In genomic region chr7:44568803-44569202, GRCm38 (mm10) we compare ENCODE assay signal across 30 mouse cellular contexts. TPM values are rescaled to one million over a fixed set of nuclear protein-coding genes. Genes with fewer than 3 reads are reported as not detected.
"Had no signal": no experiment of that assay in that cellular context is flagged by ENCODE, and none has a peak within 500 bp of the region (broad histone marks: within the 10 kb centered on the region; RNA-seq: fewer than 3 reads in every experiment).

No protein-coding gene starts in this region.

- H3K27ac ChIP-seq: heart, embryonic 10.5 days; hindbrain, embryonic 10.5 days; hindbrain, embryonic 12.5 days; hindbrain, embryonic 14.5 days; intestine, embryonic 15.5 days; layer of hippocampus, adult 2 months; left cerebral cortex, adult 2 months; limb, embryonic 10.5 days; limb, embryonic 12.5 days had no signal

- DNase-seq: gastrocnemius, postnatal 14 days; gastrocnemius, postnatal 36 days; heart, adult 18-20 months; heart, postnatal 10 days; heart, postnatal 4 days; kidney, adult 18-20 months; kidney, adult 8-10 months; kidney, postnatal 10 days; kidney, postnatal 25 days; kidney, postnatal 4 days; liver had no signal

- H3K4me1 ChIP-seq: heart, embryonic 10.5 days; heart, embryonic 12.5 days; hindbrain, embryonic 12.5 days; intestine, embryonic 15.5 days; limb, embryonic 10.5 days; limb, embryonic 12.5 days had no signal

- H3K9ac ChIP-seq: heart, embryonic 12.5 days; hindbrain, embryonic 12.5 days; hindbrain, embryonic 14.5 days; intestine, embryonic 15.5 days; limb, embryonic 12.5 days had no signal

- ATAC-seq: hindbrain, embryonic 16.5 days; inflammation-experienced regulatory T-cells, adult 6 months; intestine, embryonic 15.5 days; intestine, postnatal 0 days had no signal

- H3K4me3 ChIP-seq: heart, embryonic 10.5 days; heart, embryonic 12.5 days; hindbrain, embryonic 10.5 days; hindbrain, embryonic 12.5 days; intestine, embryonic 15.5 days; layer of hippocampus, adult 2 months; left cerebral cortex, adult 2 months; limb, embryonic 10.5 days; limb, embryonic 12.5 days had no signal

- H3K27me3 ChIP-seq: hindbrain, embryonic 12.5 days had no signal

- H3K9me3 ChIP-seq: heart, embryonic 10.5 days; heart, embryonic 12.5 days; hindbrain, embryonic 10.5 days; hindbrain, embryonic 12.5 days; intestine, embryonic 15.5 days; limb, embryonic 10.5 days; limb, embryonic 12.5 days had no signal

- H3K4me2 ChIP-seq: heart, embryonic 12.5 days; hindbrain, embryonic 12.5 days; hindbrain, embryonic 14.5 days; intestine, embryonic 15.5 days; limb, embryonic 12.5 days had no signal

- H3K36me3 ChIP-seq: heart, embryonic 10.5 days; heart, embryonic 12.5 days; hindbrain, embryonic 10.5 days; hindbrain, embryonic 12.5 days; intestine, embryonic 15.5 days; limb, embryonic 10.5 days; limb, embryonic 12.5 days had no signal

RNA-seq across cellular contexts. Expression of gene Napsa, which starts 3.4 kb away (rescaled TPM):
- total RNA-seq: gastrocnemius, postnatal 14 days; layer of hippocampus, adult 2 months; layer of hippocampus, postnatal 25 days; left cerebral cortex, postnatal 14 days; left cerebral cortex, postnatal 36 days had no signal
- polyA plus RNA-seq: heart, embryonic 12.5 days had no signal

RNA-seq across cellular contexts. Expression of gene Kcnc3, which starts 21.7 kb away (rescaled TPM):
- polyA plus RNA-seq: heart, embryonic 14.5 days; inflammation-experienced regulatory T-cells, adult 6 months had no signal

RNA-seq across cellular contexts. Expression of gene Spib, which starts 36.9 kb away (rescaled TPM):
- total RNA-seq: gastrocnemius, adult 8-10 months; gastrocnemius, postnatal 36 days; left cerebral cortex, postnatal 36 days had no signal
- polyA plus RNA-seq: heart, embryonic 12.5 days; heart, embryonic 14.5 days; hindbrain, embryonic 10.5 days; hindbrain, embryonic 16.5 days; kidney, embryonic 14.5 days; limb, embryonic 10.5 days had no signal
